Mouse (Mus musculus): Measurements from ENCODE around the gene Zkscan1.
A peak's percentile ranks its signal among the peaks of the same experiment; 100 is the strongest.
"Not testable (repeated sequence)": the region's sequence is repeated elsewhere in the genome, so short reads cannot be mapped to it uniquely, and the experiment has no call there.

The Zkscan1 gene

DNA sequence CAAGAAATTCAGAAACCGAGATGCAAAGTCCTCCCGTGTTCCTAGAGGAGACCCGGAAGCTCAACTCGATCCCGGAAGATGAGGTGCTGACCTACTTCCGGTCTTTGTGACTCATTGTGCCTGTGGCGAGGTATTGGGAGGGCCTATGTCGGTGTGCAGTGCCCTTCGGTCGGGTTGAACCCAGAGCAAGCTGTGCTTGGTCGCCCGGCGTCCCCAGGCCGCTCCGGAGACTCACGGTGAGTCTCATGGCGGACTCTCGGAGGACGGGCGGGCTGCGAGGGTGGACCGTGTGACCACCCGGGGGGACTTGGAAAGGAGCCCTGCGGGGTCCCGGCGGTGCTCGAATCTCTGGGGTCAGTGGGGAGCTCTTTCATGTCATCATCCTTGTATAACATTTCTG, at the start of gene Zkscan1:
Zkscan1 (plus strand) TSS at position 89 of the 400 bp plus-strand sequence.
- DNase-seq (ENCODE audit: inconsistent ontology term): peak; percentile 83

DNA sequence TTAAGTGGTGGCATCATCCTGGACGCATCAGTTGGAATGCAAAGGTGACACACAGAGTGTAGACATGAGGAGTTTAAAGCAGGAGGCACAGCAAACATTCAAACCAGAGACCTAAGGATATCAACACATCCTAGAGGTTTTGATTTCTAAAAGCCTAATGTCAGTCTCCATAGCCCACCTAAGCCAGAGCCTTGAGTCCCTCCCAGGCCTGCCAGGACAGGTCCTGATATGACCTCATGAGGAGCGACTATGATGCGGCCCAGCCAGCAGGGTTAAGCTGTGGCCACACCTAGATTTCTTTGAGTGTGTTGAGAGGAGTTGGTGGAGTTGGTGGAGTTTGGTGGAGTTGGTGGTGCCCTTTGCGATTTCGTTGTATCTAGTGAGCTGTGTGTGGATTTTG, 32.0 kb upstream of the Zkscan1 start, which contains the start of gene Smok3c:
Smok3c (plus strand) TSS at position 301 of the 400 bp plus-strand sequence.
- not testable (repeated sequence) for DNase-seq (ENCODE audit: inconsistent ontology term)

GRCm38 (mm10) chr5:138073803-138074202, 11.1 kb upstream of the Zkscan1 start:
- DNase-seq (ENCODE audit: inconsistent ontology term): no peak

DNA sequence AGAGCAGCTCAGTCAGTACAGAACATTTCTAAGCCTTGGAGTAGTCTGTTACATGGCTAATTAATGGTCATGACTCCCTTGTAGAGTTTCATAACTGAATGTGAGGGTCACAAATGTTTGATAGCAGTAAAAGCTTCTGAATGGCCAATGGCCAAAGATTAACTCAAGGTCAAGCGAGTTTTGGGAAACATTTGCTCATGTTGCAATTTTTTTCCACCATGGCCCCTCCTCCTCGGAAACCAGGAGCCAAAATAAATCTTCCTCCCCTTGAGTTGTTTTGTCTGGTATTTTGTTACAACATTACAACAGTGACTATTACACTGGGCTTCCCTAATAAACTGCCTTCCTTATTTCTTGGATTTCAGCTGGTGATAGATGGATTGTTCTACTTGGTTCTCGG, 9.2 kb upstream of the Zkscan1 start:
- DNase-seq (ENCODE audit: inconsistent ontology term): no peak

- DNase-seq (ENCODE audit: inconsistent ontology term): no peak
Observed at GRCm38 (mm10) chr5:138076148-138076547, 8.7 kb upstream of the Zkscan1 start.

DNA sequence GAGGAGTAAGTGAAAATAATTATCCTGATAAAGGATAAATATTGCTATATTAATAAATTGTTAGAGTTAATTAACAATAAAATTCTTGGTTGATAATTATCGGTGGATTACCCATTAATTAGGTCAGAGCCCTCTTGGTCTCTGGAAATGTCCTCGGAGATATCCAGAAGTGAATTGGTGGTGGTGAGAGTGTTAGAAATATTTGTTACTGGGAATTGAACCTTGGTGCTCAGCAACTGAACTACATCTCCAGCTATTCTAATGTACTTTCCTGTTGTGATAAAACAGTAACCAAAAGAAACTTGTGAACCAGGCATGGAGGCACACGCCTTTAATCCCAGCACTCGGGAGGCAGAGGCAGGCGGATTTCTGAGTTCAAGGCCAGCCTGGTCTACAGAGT, 4.4 kb upstream of the Zkscan1 start:
- DNase-seq (ENCODE audit: inconsistent ontology term): no peak

DNA sequence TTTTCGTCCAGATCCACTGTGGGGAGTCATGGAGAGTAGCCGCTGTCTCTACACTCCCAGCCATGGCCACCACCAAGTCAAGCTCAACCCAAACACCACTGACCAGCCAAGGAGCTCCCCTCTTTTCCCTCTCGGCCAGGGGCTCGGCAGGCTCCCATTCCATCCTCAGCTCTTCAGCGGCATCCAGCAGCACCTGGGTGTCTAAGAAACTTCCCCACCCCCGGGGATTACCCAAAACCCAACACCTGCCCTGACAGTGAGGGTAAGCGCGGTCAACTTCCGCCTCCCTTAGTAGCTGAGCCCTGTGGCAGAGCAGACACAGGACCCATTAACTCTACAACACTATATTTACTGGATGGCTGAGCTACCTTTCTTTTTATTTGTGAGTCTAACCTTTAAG, 3.4 kb upstream of the Zkscan1 start:
- DNase-seq (ENCODE audit: inconsistent ontology term): no peak

DNA sequence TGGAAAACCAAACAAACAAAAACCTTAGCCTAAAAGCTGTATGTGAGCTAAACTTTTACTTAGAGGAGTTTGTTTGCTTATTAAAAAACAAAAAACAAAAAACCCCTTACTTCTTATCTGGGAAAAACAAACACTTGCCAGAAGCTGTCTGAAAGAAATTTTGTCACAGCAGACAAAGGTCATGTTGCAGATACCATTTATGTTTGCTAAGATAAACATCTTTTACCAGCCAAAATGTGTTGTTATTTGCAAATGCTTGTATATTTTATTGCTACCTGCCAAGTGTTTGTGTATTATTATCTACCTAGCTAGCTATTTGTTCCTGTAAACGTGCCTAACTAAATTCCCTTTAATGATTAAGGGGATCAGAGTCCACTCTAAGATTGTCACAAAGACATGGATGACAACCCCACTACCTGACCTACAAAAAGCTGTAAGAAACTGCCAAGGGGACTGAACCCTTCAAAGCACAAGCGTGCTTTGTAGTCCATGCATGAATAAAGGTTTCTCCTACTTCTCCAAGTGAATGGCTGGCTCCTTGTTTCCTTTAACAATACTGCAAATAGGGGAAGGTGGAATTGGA, 1.5 kb upstream of the Zkscan1 start:
- no peak for DNase-seq (ENCODE audit: inconsistent ontology term)

DNA sequence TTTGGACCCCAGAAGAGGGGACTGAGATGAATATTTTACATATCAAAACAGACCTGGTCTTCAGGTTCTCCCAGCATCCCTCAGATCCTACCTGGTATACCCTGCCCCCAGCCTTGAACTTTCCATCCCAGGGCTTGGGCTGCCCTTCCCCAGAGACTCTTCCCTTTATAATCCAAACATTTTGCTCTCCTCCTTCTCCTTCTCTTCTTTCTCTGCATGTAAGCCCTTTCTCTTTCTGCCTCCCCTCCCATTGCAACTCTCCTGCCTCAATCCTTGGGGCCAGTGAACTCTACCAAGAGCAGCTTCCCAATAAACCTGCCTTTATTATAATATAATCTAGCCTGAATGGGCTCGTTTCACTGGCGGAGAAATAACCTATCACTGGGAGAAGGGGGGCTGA, 948 bp upstream of the Zkscan1 start:
- no peak for DNase-seq (ENCODE audit: inconsistent ontology term)

DNA sequence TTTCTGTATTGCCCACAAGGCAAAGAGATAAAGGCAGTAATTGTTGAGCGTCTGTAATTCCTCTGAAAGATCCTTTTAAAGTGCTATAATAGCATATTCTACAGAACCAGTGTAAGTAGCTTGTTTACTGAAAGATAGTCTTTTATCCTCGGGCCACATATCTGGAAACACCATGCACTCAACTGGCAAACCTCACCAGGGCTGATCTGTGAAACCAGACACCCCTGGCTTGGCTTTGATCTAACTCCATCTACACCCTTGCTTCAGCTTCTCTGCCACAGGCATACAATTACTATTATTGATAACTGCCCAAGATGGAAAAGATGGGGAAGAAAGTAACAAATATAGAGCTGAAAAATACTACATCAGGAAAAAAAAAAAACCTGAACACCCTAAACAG, 377 bp upstream of the Zkscan1 start:
- DNase-seq (ENCODE audit: inconsistent ontology term): no peak

DNA sequence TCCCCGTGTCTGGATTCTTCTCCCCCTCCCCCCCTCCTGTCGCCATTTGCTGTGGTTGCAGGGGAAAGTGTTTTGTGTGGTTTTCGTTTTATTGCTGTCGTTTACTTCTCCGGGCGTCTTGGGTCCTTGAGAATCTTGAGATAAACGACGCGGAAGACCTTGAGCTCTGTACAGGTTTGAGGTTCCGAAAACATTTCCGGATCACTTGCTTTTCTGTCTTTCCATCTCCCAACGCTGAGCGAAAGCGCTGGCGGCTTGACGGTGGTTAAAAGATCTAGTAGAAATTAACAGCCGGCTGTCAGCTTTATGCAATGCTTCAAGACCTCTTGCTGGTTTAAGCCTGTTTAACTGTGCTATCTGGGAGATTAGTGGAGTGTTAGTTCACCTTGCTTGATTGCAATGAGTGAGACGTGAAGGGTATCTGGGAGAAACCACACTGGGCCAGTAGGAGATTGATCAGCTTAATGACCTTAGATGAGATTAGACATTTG, 582 bp downstream of the Zkscan1 start:
- peak; percentile 22 for DNase-seq (ENCODE audit: inconsistent ontology term)

DNA sequence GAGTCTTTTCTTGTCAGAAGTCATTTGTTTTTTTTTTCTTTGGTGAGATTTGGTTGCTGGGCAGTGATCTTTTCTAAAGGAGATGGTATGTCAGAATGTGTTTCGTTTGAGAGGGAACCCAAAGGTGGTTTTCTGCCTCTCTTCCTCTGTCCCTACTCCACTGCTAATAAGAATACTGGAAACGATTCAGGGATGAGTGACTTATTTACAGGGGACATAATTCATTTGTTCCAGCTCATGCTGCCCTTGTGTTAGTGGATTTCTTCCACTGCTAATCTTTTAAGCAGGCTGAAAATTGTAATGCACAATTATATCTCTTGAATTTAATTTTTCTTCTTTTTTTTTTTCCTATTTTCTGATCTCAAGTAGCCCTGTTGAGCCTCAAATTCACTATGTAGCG, 2.0 kb downstream of the Zkscan1 start:
- no peak for DNase-seq (ENCODE audit: inconsistent ontology term)

DNA sequence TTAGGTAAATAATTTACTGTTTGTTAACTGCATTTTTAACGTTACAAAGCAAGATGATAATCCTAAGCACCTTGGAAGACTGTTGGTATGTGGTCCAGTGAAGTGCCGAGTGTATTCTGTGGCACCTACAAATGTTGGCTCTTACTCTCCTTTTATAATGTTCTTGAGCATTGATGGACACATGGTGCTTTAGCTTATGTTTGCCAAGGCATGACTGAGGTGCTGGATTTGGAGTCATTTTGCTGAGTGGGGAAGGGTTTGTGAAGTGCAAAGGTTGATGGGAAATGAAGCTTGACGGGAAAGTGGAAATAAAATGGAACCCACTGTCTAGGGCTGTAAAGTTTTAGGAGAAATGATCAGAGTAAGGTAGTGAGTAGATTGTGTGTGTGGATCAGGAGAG, 3.5 kb downstream of the Zkscan1 start:
- no peak for DNase-seq (ENCODE audit: inconsistent ontology term)

DNA sequence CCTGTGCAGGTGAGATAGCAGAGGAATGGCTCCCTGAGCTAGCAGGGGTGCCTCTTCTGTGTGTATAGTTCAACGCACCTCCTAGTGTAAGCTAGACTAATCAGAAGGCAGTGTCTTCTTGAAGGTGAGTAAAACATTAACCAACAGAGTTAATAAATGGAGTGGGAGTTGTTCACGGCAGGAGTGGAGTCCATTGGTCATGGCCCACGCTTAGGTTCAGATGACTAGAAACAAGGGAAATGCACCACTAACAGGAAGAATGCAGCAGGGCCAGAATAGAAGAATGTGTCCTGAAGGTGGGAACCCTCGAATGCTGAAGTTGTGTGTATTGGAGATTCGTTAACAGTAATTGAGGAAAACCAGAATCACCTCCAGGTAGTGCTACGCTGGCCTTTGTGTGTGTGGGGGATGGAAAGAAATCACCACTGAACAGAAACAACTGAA, 4.2 kb downstream of the Zkscan1 start:
- DNase-seq (ENCODE audit: inconsistent ontology term): no peak

- no peak for DNase-seq (ENCODE audit: inconsistent ontology term)
Observed at GRCm38 (mm10) chr5:138090271-138090670, 5.4 kb downstream of the Zkscan1 start.

DNA sequence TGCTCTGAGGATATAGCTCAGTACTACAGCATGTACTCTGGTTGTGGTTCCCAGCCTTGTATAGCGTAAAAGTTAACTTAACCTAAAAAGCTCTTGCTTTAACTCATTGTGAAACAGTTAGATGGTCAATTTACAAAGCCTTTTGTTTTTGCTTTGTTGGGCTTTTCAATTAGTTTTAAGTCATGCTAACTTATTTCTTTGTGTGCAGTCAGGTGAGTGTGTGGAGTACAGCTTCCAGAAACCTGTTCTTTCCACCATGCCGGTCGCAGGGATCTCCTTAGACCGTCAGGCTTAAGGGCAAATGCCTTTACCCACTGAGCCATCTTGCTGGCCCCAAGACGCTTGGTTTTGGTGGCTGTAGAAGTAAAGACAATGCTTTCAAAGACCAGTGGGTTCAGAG, 5.9 kb downstream of the Zkscan1 start:
- no peak for DNase-seq (ENCODE audit: inconsistent ontology term)

DNA sequence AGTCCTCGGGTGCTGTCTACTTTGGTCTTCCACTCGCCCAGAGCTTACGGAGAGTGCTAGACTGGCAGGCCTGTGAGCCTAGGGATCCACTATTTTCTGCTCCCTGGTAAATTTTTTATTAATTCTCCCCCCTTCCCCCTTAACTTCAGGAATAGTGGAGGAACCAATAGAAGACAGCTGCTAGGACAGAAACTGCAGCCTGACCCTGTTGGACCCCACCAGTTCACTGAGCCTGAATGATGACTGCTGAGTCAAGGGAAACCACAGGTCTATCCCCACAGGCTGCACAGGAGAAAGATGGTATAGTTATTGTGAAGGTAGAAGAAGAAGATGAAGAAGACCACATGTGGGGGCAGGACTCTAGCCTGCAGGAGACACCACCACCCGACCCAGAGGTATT, 7.9 kb downstream of the Zkscan1 start:
- DNase-seq (ENCODE audit: inconsistent ontology term): no peak

GRCm38 (mm10) chr5:138094474-138094873, 9.6 kb downstream of the Zkscan1 start:
- no peak for DNase-seq (ENCODE audit: inconsistent ontology term)

GRCm38 (mm10) chr5:138104976-138105375, 20.1 kb downstream of the Zkscan1 start:
- no peak for DNase-seq (ENCODE audit: inconsistent ontology term)

DNA sequence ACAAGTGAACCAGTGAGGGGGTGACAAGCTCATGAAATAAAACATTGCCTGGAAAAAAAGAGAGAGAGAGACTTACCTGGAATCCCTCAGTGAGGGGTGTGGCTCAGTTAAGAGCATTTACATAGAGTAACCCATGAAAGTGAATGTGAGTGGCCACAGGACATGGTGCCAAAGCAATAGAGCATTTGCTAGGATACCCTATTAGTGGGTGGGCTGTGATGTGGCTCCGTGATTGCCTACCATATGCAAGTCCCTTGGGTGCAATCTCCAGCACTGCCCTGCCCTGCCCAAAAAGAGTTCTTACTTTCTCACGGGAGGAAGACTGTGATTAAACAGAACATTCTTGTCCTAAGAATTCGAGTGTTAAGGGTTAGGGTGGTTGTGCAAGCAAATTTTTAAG, 22.2 kb downstream of the Zkscan1 start:
- DNase-seq (ENCODE audit: inconsistent ontology term): no peak

- DNase-seq (ENCODE audit: inconsistent ontology term): not testable (repeated sequence)
Observed at GRCm38 (mm10) chr5:138109847-138110396, 25.0 kb downstream of the Zkscan1 start.

GRCm38 (mm10) chr5:138116255-138117198, 31.6 kb downstream of the Zkscan1 start, which contains the start of gene Zscan21:
TSS of gene Zscan21 (plus strand) at chr5:138116903.
- peak; percentile 97 for DNase-seq (ENCODE audit: inconsistent ontology term)

Measured in Muller cell, postnatal 12 days (primary cell).